Comparison of ENCODE assay signal across 28 mouse cellular contexts in genomic region chrX:53093381-53093780, GRCm38 (mm10).
"Had no signal": no experiment of that assay in that cellular context is flagged by ENCODE, and none has a peak within 500 bp of the region (broad histone marks: within the 10 kb centered on the region; RNA-seq: fewer than 3 reads in every experiment).

No protein-coding gene starts in this region.

- H3K36me3 ChIP-seq: heart, embryonic 10.5 days; heart, embryonic 12.5 days; hindbrain, embryonic 10.5 days; hindbrain, embryonic 12.5 days; intestine, embryonic 15.5 days; limb, embryonic 13.5 days; liver, embryonic 13.5 days; liver, embryonic 15.5 days had no signal

- ATAC-seq: hindbrain, embryonic 16.5 days; inflammation-experienced regulatory T-cells, adult 6 months; intestine, embryonic 15.5 days; intestine, postnatal 0 days had no signal

- H3K27me3 ChIP-seq: heart, embryonic 12.5 days; hindbrain, embryonic 12.5 days; intestine, embryonic 15.5 days; liver, embryonic 13.5 days; liver, embryonic 15.5 days had no signal

- H3K4me2 ChIP-seq: heart, embryonic 12.5 days; hindbrain, embryonic 12.5 days; hindbrain, embryonic 14.5 days; intestine, embryonic 15.5 days; limb, embryonic 13.5 days; liver, embryonic 11.5 days; liver, embryonic 13.5 days; liver, embryonic 15.5 days had no signal

- H3K4me1 ChIP-seq: heart, embryonic 10.5 days; hindbrain, embryonic 10.5 days; hindbrain, embryonic 12.5 days; intestine, embryonic 15.5 days had no signal

- H3K27ac ChIP-seq: gastrocnemius, adult 2 months; heart, embryonic 10.5 days; hindbrain, embryonic 10.5 days; hindbrain, embryonic 12.5 days; hindbrain, embryonic 14.5 days; intestine, embryonic 15.5 days; limb, embryonic 13.5 days; liver, embryonic 13.5 days; liver, embryonic 15.5 days had no signal

- DNase-seq: gastrocnemius, adult 2 months; gastrocnemius, postnatal 10 days; gastrocnemius, postnatal 25 days; heart, adult 18-20 months; heart, postnatal 10 days; heart, postnatal 4 days; kidney, adult 18-20 months; kidney, adult 8-10 months; kidney, postnatal 10 days; kidney, postnatal 25 days; kidney, postnatal 4 days; layer of hippocampus, adult 9-11 months; layer of hippocampus, postnatal 36 days; left cerebral cortex, postnatal 4 days; liver; liver, embryonic 13.5 days had no signal

- H3K4me3 ChIP-seq: gastrocnemius, adult 2 months; heart, embryonic 10.5 days; heart, embryonic 12.5 days; hindbrain, embryonic 10.5 days; hindbrain, embryonic 12.5 days; intestine, embryonic 15.5 days; limb, embryonic 13.5 days; liver, embryonic 13.5 days; liver, embryonic 15.5 days had no signal

- H3K9ac ChIP-seq: heart, embryonic 12.5 days; hindbrain, embryonic 12.5 days; hindbrain, embryonic 14.5 days; intestine, embryonic 15.5 days; limb, embryonic 13.5 days; liver, embryonic 13.5 days; liver, embryonic 15.5 days had no signal

- H3K9me3 ChIP-seq: heart, embryonic 10.5 days; heart, embryonic 12.5 days; hindbrain, embryonic 10.5 days; hindbrain, embryonic 12.5 days; intestine, embryonic 15.5 days; limb, embryonic 13.5 days; liver, embryonic 13.5 days; liver, embryonic 15.5 days had no signal
